Mouse (Mus musculus): ENCODE data around the gene Muc15. TPM values are rescaled to one million over a fixed set of nuclear protein-coding genes. Genes with fewer than 3 reads are reported as not detected.

Muc15 gene
- polyA plus RNA-seq, 1 experiment from 2014 or later, result 0.05 TPM

Other genes with a start within 250 kb of the Muc15 start
- not detected in 2 replicates for gene Slc5a12, start 124.0 kb upstream of the Muc15 start, polyA plus RNA-seq (2016; fragmentation: Nextera tagmentation; extraction: Ambion mirVana)
- 1.8 and 2.6 TPM in 2 replicates for gene Ano3, start 229.6 kb downstream of the Muc15 start, polyA plus RNA-seq (2016; fragmentation: Nextera tagmentation; extraction: Ambion mirVana)